Mouse (Mus musculus) CD4-positive helper T cell, adult 2 months (primary cell): Measurements from ENCODE around the gene Ccdc65.

Experiments
- DNase-seq: peaks from one replicate; pipeline ENCODE4 v3.0.0-alpha.2; 2012; ENCODE audit warnings: low read depth, missing footprints, low spot score

The Ccdc65 gene

GRCm38 (mm10) chr15:98692171-98692715 lies 15.8 kb upstream of the Ccdc65 start:
- no peak for DNase-seq

DNA sequence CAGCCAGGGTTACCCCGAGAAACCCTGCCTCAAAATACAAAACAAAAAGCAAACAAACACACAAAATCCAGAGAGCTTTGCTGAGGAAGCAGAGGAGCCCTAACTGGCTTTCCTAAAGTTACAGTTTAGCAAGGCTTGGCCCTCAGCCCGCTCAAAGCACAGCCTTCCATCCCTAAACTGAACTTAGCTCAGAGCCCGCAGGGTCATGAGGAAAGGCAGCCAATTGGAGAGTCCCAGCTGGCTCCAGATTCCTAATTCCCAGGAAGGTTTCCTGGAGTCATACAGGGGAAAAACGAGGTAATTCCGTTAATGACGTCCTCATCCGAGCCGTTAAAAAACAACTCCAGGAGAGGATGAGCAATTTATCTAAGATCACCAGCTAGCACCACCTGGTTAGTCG lies 12.3 kb upstream of the Ccdc65 start:
- no peak for DNase-seq

DNA sequence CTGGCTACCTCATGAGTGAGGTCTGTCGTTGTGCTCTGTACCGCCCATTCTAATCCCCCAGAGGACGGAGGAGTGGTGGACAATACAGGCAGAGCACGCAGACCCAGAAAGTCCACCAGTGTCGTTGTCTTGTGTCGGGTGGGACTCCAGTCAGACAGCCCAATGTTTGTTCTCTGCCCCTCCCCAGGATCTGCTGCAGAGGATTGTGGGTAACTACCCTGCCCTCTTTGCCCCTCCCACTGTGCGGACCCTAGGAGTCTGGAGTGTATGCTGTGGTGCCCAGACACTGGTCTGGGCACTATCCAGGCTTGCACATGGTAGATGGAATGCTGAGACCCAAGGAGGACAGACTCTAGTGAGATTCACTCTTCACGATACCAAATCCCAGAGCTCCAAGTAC lies 11.8 kb upstream of the Ccdc65 start:
- no peak for DNase-seq

- peak; percentile 81 for DNase-seq
Measured at GRCm38 (mm10) chr15:98699190-98700105, 8.6 kb upstream of the Ccdc65 start.

- DNase-seq: no peak
Measured at GRCm38 (mm10) chr15:98704312-98704711, 3.7 kb upstream of the Ccdc65 start.

GRCm38 (mm10) chr15:98710442-98710841 lies 2.4 kb downstream of the Ccdc65 start:
- DNase-seq: peak; percentile 73

DNA sequence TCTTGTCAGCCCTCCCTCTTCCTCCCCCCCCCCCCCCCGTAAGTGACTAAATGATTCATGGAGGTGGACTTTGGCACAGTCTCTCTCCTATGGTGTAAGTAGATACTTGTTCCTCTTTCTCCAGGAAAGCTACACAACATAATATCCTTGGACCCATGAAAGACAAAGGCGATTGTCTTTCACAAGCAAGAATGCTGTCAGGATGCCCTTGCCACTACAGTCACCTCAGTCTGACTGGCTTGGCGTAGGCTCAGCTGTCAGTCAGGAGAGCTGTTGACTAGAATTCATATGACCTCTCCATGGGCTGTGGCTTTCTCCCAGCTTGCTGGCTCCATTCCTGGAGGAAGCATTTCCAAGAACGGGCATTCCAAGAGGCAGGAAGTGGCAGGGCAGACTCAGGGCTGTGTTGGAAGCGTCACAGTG lies 6.2 kb downstream of the Ccdc65 start:
- no peak for DNase-seq

GRCm38 (mm10) chr15:98717301-98717700 lies 9.3 kb downstream of the Ccdc65 start:
- no peak for DNase-seq

- DNase-seq: no peak
Measured at GRCm38 (mm10) chr15:98722191-98722590, 14.2 kb downstream of the Ccdc65 start.

GRCm38 (mm10) chr15:98722854-98723253 lies 14.8 kb downstream of the Ccdc65 start:
- DNase-seq: peak; percentile 46

DNA sequence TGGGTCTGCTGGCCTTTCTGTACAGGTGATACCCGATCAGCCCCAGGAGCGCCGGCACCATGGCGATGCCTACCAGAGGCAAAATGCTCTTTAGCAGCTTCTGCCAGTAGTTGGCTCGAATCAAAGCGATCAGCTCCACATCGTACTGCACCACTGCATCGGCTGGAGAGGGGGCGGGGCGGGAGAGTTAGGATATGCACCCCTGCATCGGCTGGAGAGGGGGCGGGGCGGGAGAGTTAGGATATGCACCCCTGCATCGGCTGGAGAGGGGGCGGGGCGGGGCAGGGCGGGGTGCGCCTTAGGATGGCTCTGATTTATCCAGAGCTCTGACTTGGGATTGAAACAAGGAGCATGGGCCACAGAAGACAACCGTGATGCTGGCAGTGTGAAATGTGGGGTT lies 16.4 kb downstream of the Ccdc65 start:
- no peak for DNase-seq

GRCm38 (mm10) chr15:98726079-98726478 lies 18.1 kb downstream of the Ccdc65 start:
- no peak for DNase-seq

DNA sequence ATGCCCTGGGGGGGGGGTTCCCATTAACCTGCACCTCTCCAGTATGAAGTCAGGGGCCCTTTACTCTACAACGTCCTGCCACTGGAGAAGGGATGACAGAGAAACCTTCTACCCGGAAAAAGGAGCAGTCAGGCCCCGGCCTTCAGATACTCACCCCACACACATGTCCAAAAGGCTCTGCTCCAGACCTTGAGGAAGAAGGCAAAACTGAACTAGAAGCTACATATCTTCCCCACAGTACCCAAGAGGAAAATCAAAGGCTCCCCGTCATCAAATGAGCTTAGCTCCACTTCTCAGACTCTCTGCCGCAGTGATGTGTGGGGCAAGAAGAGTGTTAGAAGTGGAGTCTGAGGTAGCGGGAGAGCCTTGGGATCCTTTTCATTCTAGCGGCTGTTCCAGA lies 18.7 kb downstream of the Ccdc65 start:
- DNase-seq: no peak

GRCm38 (mm10) chr15:98727443-98728321 lies 19.7 kb downstream of the Ccdc65 start, which contains the start of gene Fkbp11:
Fkbp11 (minus strand) TSS chr15:98728198.
- no peak for DNase-seq

- no peak for DNase-seq
Measured at GRCm38 (mm10) chr15:98728366-98728765, 20.4 kb downstream of the Ccdc65 start.

DNA sequence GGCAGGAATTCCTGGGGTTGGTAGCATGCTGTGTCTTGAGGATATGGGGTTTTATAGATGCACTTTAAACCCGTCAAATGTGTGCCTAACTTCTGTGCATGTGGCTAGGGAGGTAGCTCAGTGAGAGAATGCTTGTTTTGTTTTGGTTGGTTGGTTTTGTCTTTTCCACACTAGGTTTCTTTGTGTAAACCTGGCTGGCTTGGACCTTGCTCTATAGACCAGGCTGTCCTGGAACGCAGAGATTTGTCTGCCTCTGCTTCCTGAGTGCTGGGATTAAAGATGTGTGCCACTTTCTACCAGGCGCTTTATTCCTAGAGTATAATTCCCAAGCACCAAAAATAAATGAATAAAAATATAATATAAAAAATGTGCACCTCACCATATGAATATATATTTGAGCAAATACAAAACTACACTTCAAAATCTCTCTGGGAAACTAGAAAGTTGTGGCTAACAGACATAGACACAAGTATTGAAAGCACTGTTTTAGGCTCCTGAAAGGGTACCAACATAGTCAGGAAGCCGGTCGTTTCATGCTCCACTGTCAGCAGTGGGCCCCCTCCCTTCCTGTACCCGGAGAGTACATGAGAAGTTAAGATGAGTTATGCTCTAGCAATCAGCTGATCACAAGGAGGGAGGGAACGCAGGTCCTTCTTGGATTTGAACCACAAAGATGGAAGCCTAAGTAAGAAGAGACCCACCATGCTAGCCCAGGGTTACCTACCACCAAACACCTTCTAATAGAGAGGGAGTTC lies 22.0 kb downstream of the Ccdc65 start:
- DNase-seq: no peak

DNA sequence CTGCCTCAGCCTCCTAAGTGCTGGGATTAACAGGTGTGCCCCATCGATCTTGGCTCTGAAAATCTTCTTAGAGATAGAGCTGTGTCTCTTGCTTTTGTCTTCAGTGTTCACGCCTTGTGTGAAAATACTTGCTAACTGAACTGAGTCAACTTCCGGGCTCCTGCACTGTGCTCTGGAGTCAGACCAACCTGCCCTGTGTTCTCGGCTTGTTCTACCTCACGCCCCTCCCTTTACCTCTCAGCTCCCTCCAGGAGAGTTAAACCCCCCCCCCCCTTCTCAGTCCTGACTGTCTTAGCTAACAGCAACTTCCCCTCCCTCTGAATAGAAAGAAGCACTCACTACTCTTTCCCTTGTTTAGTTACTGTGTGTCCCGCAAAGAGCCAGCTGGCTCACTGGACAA lies 22.8 kb downstream of the Ccdc65 start:
- DNase-seq: peak; percentile 44

DNA sequence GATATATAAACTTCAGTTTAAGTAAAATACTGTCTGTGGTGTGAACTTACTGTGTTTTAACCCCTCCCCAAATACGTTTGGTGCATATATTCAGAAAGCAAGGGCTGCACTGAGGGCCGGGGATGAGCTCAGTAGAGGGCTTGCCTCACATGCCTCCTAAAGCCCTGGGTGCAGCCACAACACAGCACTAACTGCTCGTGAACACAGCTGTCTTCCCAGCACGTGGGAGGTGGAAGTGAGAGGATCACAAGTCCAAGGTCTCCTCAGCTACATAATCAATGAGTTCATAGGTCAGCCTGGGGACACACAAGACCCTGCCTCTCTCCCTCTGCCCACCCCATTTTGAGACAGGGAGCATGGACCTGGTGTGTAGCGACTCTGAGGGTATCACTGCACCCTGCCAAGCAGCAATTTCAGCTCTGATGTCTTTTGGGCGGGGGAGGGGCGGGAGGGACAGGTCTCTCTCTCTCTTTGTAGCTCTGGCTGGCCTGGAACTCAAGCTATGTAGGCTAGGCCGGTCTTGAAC lies 24.1 kb downstream of the Ccdc65 start:
- DNase-seq: no peak

DNA sequence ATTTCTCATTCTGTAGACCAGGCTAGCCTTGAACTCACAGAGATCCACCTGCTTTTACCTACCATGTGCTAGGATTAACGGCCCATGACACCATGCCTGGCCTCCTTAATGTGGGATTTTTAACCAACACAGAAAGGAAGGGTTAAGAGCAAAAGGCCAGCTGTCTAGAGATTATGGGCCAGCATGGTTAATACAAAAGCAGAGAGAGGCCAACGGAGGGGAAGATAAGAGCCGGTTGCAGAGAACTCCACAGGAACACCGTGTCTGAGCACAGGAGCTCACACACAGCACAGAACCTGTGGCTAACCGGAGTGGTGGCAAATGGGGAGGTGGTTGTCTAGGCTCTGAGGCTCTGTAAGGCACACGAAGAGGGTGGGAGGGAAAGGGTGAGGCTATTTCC lies 25.4 kb downstream of the Ccdc65 start:
- no peak for DNase-seq

DNA sequence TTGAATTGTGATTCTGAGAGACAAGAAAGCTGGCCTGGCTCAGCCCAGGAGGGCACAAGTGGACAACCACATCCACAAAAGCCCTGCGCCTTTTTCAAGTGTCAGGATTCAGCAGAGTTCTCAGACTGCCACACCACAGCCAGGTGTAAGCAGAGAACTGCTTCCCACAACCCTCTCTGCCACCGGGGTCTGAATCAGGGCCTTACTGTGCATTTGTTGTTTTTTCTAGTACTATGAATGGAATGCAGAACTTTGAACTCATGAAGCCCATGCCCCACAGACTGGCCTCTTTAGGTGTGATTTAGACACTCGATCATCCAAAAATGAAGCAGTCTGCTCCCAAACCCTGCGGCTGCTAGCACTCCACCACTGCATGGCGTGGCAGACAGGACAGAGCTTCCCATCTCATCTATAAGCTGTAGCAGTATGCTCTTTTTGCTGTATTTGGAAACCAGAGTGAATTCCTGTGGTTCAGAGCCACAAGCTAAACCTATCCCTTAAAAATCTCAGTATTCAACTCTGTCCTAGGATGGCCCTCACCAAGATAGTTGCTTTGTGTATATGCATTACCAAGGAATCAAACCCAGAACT lies 26.1 kb downstream of the Ccdc65 start:
- DNase-seq: no peak

DNA sequence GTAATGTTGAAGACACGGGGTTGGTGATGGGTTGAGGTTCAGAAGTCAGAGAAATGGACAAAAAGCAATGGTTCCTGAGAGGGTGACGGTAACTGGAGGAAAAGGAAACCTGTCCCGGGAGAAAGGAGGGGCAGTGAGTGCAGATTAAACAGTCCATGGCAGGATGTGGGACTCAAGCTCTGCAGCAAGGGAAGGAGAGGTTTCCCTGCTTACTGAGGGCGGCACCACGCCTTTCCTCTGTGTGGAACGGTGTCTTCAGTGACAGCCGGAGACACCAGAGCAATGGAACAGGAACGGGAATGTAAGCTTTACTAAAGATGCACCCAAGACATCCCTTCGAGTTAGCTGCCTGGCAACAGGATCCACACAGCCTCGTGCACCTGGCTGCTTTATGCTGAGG lies 28.5 kb downstream of the Ccdc65 start:
- DNase-seq: no peak
